Mouse (Mus musculus) embryonic facial prominence, embryonic 11.5 days (tissue): ENCODE results near the gene Tbx5. TPM values are rescaled to one million over a fixed set of nuclear protein-coding genes. Genes with fewer than 3 reads are reported as not detected.

Experiments
- ATAC-seq: fragments of 200-750 bp; cut with Nextera tagmentation; replicated peaks from 2 replicates; pipeline ENCODE4 v1.8.0; 2017; ENCODE audit warnings: low read depth; ENCODE audit not compliant: insufficient number of reproducible peaks, low FRiP score, low TSS enrichment
- DNase-seq: peaks from one replicate; pipeline ENCODE4 v3.0.0-alpha.2; 2015; ENCODE audit warnings: low spot score
- H3K27ac ChIP-seq: fragments of 300-500 bp; sonication (generic); replicated peaks from 2 replicates; pipeline ENCODE4 v1.5.1; 2014; ENCODE audit warnings: mild to moderate bottlenecking, low read depth, low read length, control low read depth
- H3K27me3 ChIP-seq: fragments of 300-500 bp; sonication (generic); 2 replicates; pipeline ENCODE4 v1.6.1; 2014; ENCODE audit warnings: mild to moderate bottlenecking, low read length, moderate library complexity, mixed read lengths; ENCODE audit not compliant: control insufficient read depth, insufficient read depth
- H3K36me3 ChIP-seq: fragments of 300-500 bp; sonication (generic); replicated peaks from 2 replicates; pipeline ENCODE4 v1.6.1; 2014; ENCODE audit warnings: low read depth, mild to moderate bottlenecking, low read length, moderate library complexity, mixed read lengths; ENCODE audit not compliant: control insufficient read depth, insufficient read depth
- H3K4me1 ChIP-seq: fragments of 300-500 bp; sonication (generic); 2 replicates; pipeline ENCODE4 v1.6.1; 2014; ENCODE audit warnings: low read length, mixed read lengths; ENCODE audit not compliant: control insufficient read depth, insufficient read depth
- H3K4me2 ChIP-seq: fragments of 300-500 bp; sonication (generic); 2 replicates; pipeline ENCODE4 v1.6.1; 2014; ENCODE audit warnings: low read depth, mild to moderate bottlenecking, control low read depth, low read length, moderate library complexity
- H3K4me3 ChIP-seq: fragments of 300-500 bp; sonication (generic); 2 replicates; pipeline ENCODE4 v1.5.1; 2014; ENCODE audit warnings: low read depth, low read length, control low read depth
- H3K9ac ChIP-seq: fragments of 300-500 bp; sonication (generic); replicated peaks from 2 replicates; pipeline ENCODE4 v1.6.1; 2014; ENCODE audit warnings: mild to moderate bottlenecking, control low read depth, low read length
- H3K9me3 ChIP-seq: fragments of 300-500 bp; sonication (generic); replicated peaks from 2 replicates; pipeline ENCODE4 v1.6.1; 2016; ENCODE audit warnings: mild to moderate bottlenecking, low read length, inconsistent platforms, mixed read lengths; ENCODE audit not compliant: control insufficient read depth
- WGBS: fragments of 180-500 bp; shearing (Covaris S2); extraction: QIAGEN DNeasy Blood & Tissue Kit; methylation state at CpG from one replicate; pipeline ENCODE4 v1.1.7; 2014; 5-methylcytosine and 5-hydroxymethylcytosine counted together
- polyA plus RNA-seq: library from polyadenylated mRNA; unstranded; fragments of >200 nt; fragmentation: Nextera tagmentation; extraction: Ambion mirVana; gene quantifications from 2 replicates; pipeline ENCODE4 v1.2.1, GENCODE M21; 2014

Tbx5 gene
- polyA plus RNA-seq, 1 experiment from 2014 or later = 0.55 TPM

GRCm38 (mm10) chr5:119798261-119798660, 34.2 kb upstream of the Tbx5 start:
- Histone ChIP-seq H3K9me3 (no peaks in the 10 kb centered on the region), H3K4me3 (no peak overlapping the region), H3K27me3 (peaks cover 97% of the 10 kb centered on the region), H3K9ac (no peak overlapping the region), H3K27ac (no peak overlapping the region), H3K4me2 (no peak overlapping the region), H3K36me3 (no peaks in the 10 kb centered on the region), H3K4me1 (no peaks in the 10 kb centered on the region)
- 2% methylated on average over 4 of the region's 4 CpGs for WGBS
- ATAC-seq (no peak), DNase-seq (no peak)

GRCm38 (mm10) chr5:119798713-119799418, 33.6 kb upstream of the Tbx5 start:
- Histone ChIP-seq H3K36me3 (no peaks in the 10 kb centered on the region), H3K4me2 (no peak overlapping the region), H3K4me3 (no peak overlapping the region), H3K9me3 (no peaks in the 10 kb centered on the region), H3K27ac (no peak overlapping the region), H3K9ac (no peak overlapping the region), H3K4me1 (no peaks in the 10 kb centered on the region), H3K27me3 (peaks cover 97% of the 10 kb centered on the region)
- 2% methylated on average over 5 of the region's 5 CpGs for WGBS
- ATAC-seq (no peak), DNase-seq (no peak)

- no peak overlapping the region for H3K9ac ChIP-seq
- DNase-seq = no peak
- no peak overlapping the region for H3K27ac ChIP-seq
- H3K36me3 ChIP-seq = no peaks in the 10 kb centered on the region
- no peak overlapping the region for H3K4me2 ChIP-seq
- H3K4me3 ChIP-seq = no peak overlapping the region
- no peak for ATAC-seq
- WGBS = 3% methylated on average over 9 of the region's 9 CpGs
- peaks cover 97% of the 10 kb centered on the region for H3K27me3 ChIP-seq
- no peaks in the 10 kb centered on the region for H3K9me3 ChIP-seq
- no peaks in the 10 kb centered on the region for H3K4me1 ChIP-seq
Measured at GRCm38 (mm10) chr5:119799419-119800242, 32.8 kb upstream of the Tbx5 start.

- ATAC-seq = no peak
- Histone ChIP-seq H3K4me1 (no peaks in the 10 kb centered on the region), H3K4me3 (no peak overlapping the region), H3K9ac (no peak overlapping the region), H3K4me2 (no peak overlapping the region), H3K36me3 (no peaks in the 10 kb centered on the region), H3K27ac (no peak overlapping the region), H3K27me3 (peaks cover 92% of the 10 kb centered on the region), H3K9me3 (no peaks in the 10 kb centered on the region)
- DNase-seq = no peak
- WGBS = under 1% methylated on average over 11 of the region's 11 CpGs
Measured at GRCm38 (mm10) chr5:119800243-119800665, 32.2 kb upstream of the Tbx5 start.

- Histone ChIP-seq H3K4me2 (no peak overlapping the region), H3K9ac (no peak overlapping the region), H3K36me3 (no peaks in the 10 kb centered on the region), H3K4me3 (no peak overlapping the region), H3K27ac (no peak overlapping the region), H3K27me3 (peaks cover 90% of the 10 kb centered on the region), H3K9me3 (no peaks in the 10 kb centered on the region), H3K4me1 (no peaks in the 10 kb centered on the region)
- DNase-seq (no peak), ATAC-seq (no peak)
- 2% methylated on average over 27 of the region's 27 CpGs for WGBS
Measured at GRCm38 (mm10) chr5:119802617-119803410, 29.7 kb upstream of the Tbx5 start.

GRCm38 (mm10) chr5:119803411-119804251, 28.8 kb upstream of the Tbx5 start:
- H3K4me2 ChIP-seq = no peak overlapping the region
- H3K4me1 ChIP-seq = no peaks in the 10 kb centered on the region
- no peaks in the 10 kb centered on the region for H3K9me3 ChIP-seq
- DNase-seq = no peak
- peaks cover 90% of the 10 kb centered on the region for H3K27me3 ChIP-seq
- no peak for ATAC-seq
- WGBS = under 1% methylated on average over 64 of the region's 64 CpGs
- H3K27ac ChIP-seq = no peak overlapping the region
- H3K9ac ChIP-seq = no peak overlapping the region
- no peak overlapping the region for H3K4me3 ChIP-seq
- H3K36me3 ChIP-seq = no peaks in the 10 kb centered on the region

- Histone ChIP-seq H3K4me2 (no peak overlapping the region), H3K9me3 (no peaks in the 10 kb centered on the region), H3K4me1 (no peaks in the 10 kb centered on the region), H3K4me3 (no peak overlapping the region), H3K27me3 (peaks cover 89% of the 10 kb centered on the region), H3K27ac (no peak overlapping the region), H3K36me3 (no peaks in the 10 kb centered on the region), H3K9ac (no peak overlapping the region)
- WGBS = under 1% methylated on average over 35 of the region's 35 CpGs
- DNase-seq (no peak), ATAC-seq (no peak)
Measured at GRCm38 (mm10) chr5:119804301-119805039, 28.0 kb upstream of the Tbx5 start.
